Mouse (Mus musculus) kidney, postnatal 14 days (tissue): ENCODE results near the gene Rasgef1a.

ENCODE experiments used
- DNase-seq: peaks from one replicate; pipeline ENCODE4 v3.0.0; 2022; ENCODE audit warnings: mixed read lengths

Gene Rasgef1a

GRCm38 (mm10) chr6:118076256-118076655, 65.0 kb downstream of the Rasgef1a start:
- DNase-seq, result no peak

GRCm38 (mm10) chr6:118076748-118077147, 65.5 kb downstream of the Rasgef1a start:
- no peak for DNase-seq

GRCm38 (mm10) chr6:118077421-118077820, 66.2 kb downstream of the Rasgef1a start:
- no peak for DNase-seq

GRCm38 (mm10) chr6:118078751-118079150, 67.5 kb downstream of the Rasgef1a start:
- DNase-seq, result no peak

- DNase-seq, result no peak
These were observed 68.1 kb downstream of the Rasgef1a start for GRCm38 (mm10) chr6:118079292-118079691.

GRCm38 (mm10) chr6:118079762-118080465, 68.7 kb downstream of the Rasgef1a start:
- no peak for DNase-seq

- no peak for DNase-seq
These were observed 69.5 kb downstream of the Rasgef1a start for GRCm38 (mm10) chr6:118080711-118081110.

GRCm38 (mm10) chr6:118082384-118082783, 71.1 kb downstream of the Rasgef1a start:
- no peak for DNase-seq

- DNase-seq, result no peak
These were observed 72.4 kb downstream of the Rasgef1a start for GRCm38 (mm10) chr6:118083608-118084007.

- DNase-seq, result no peak
These were observed 73.4 kb downstream of the Rasgef1a start for GRCm38 (mm10) chr6:118084596-118084995.

- DNase-seq, result no peak
These were observed 76.7 kb downstream of the Rasgef1a start for GRCm38 (mm10) chr6:118087955-118088354.

GRCm38 (mm10) chr6:118088750-118089440, 77.7 kb downstream of the Rasgef1a start:
- DNase-seq, result no peak

- no peak for DNase-seq
These were observed 79.6 kb downstream of the Rasgef1a start for GRCm38 (mm10) chr6:118090827-118091226.

GRCm38 (mm10) chr6:118097765-118098365, 86.6 kb downstream of the Rasgef1a start:
- peak; percentile 58 for DNase-seq

- DNase-seq, result peak; percentile 24
These were observed 88.1 kb downstream of the Rasgef1a start for GRCm38 (mm10) chr6:118099311-118099802.

GRCm38 (mm10) chr6:118111810-118112209, 100.6 kb downstream of the Rasgef1a start:
- DNase-seq, result no peak

GRCm38 (mm10) chr6:118122767-118123166, 111.5 kb downstream of the Rasgef1a start:
- no peak for DNase-seq

- DNase-seq, result no peak
These were observed 115.3 kb downstream of the Rasgef1a start for GRCm38 (mm10) chr6:118126577-118126976.

- DNase-seq, result peak; percentile 33
These were observed 116.0 kb downstream of the Rasgef1a start for GRCm38 (mm10) chr6:118127198-118127597.

GRCm38 (mm10) chr6:118127827-118128487, 116.7 kb downstream of the Rasgef1a start:
- DNase-seq, result peak; percentile 15

GRCm38 (mm10) chr6:118130022-118130421, 118.8 kb downstream of the Rasgef1a start:
- DNase-seq, result no peak

- no peak for DNase-seq
These were observed 123.2 kb downstream of the Rasgef1a start for GRCm38 (mm10) chr6:118134461-118134860.

GRCm38 (mm10) chr6:118137148-118137547, 125.9 kb downstream of the Rasgef1a start:
- DNase-seq, result no peak
